Mouse (Mus musculus) telencephalon, adult 2 months (tissue): ENCODE results near the gene Tlcd2.
"Not testable (repeated sequence)": the region's sequence is repeated elsewhere in the genome, so short reads cannot be mapped to it uniquely, and the experiment has no call there.

Experiments
- DNase-seq: peaks from one replicate; pipeline ENCODE4 v3.0.0-alpha.2; 2011; ENCODE audit warnings: low read depth, low spot score

Gene Tlcd2

GRCm38 (mm10) chr11:75449695-75450094 lies 11.8 kb upstream of the Tlcd2 start:
- DNase-seq, result no peak

- no peak for DNase-seq
Measured at GRCm38 (mm10) chr11:75450304-75450908, 11.1 kb upstream of the Tlcd2 start.

GRCm38 (mm10) chr11:75450936-75451335 lies 10.6 kb upstream of the Tlcd2 start:
- no peak for DNase-seq

GRCm38 (mm10) chr11:75452081-75452480 lies 9.4 kb upstream of the Tlcd2 start:
- no peak for DNase-seq

- no peak for DNase-seq
Measured at GRCm38 (mm10) chr11:75452812-75453557, 8.5 kb upstream of the Tlcd2 start.

- DNase-seq, result peak; percentile 84
Measured at GRCm38 (mm10) chr11:75453991-75454930, 7.3 kb upstream of the Tlcd2 start, which contains the start of gene Wdr81. Gene Wdr81 (minus strand): TSS chr11:75454717.

- no peak for DNase-seq
Measured at GRCm38 (mm10) chr11:75455041-75455736, 6.3 kb upstream of the Tlcd2 start.

- not testable (repeated sequence) for DNase-seq
Measured at GRCm38 (mm10) chr11:75455971-75456370, 5.5 kb upstream of the Tlcd2 start.

GRCm38 (mm10) chr11:75456440-75456871 lies 5.1 kb upstream of the Tlcd2 start:
- no peak for DNase-seq

GRCm38 (mm10) chr11:75458169-75458568 lies 3.3 kb upstream of the Tlcd2 start:
- DNase-seq, result no peak

GRCm38 (mm10) chr11:75458628-75459041 lies 2.9 kb upstream of the Tlcd2 start:
- DNase-seq, result no peak

GRCm38 (mm10) chr11:75459141-75459711 lies 2.3 kb upstream of the Tlcd2 start:
- no peak for DNase-seq

- no peak for DNase-seq
Measured at GRCm38 (mm10) chr11:75459751-75460102, 1.8 kb upstream of the Tlcd2 start.

GRCm38 (mm10) chr11:75460103-75460843 lies 1.2 kb upstream of the Tlcd2 start:
- peak; percentile 97 for DNase-seq

- DNase-seq, result no peak
Measured at GRCm38 (mm10) chr11:75461743-75462252, 283 bp downstream of the Tlcd2 start.

GRCm38 (mm10) chr11:75462253-75462783 lies 803 bp downstream of the Tlcd2 start:
- no peak for DNase-seq

GRCm38 (mm10) chr11:75462865-75463336 lies 1.4 kb downstream of the Tlcd2 start:
- no peak for DNase-seq

GRCm38 (mm10) chr11:75463624-75464023 lies 2.1 kb downstream of the Tlcd2 start:
- DNase-seq, result no peak

GRCm38 (mm10) chr11:75464417-75464816 lies 2.9 kb downstream of the Tlcd2 start:
- no peak for DNase-seq

- no peak for DNase-seq
Measured at GRCm38 (mm10) chr11:75465051-75465450, 3.5 kb downstream of the Tlcd2 start.
